Mouse (Mus musculus) kidney, adult 2 months (tissue): ENCODE data around the gene Vav3. TPM values are rescaled to one million over a fixed set of nuclear protein-coding genes. Genes with fewer than 3 reads are reported as not detected.

Experiments used
- DNase-seq: peaks from one replicate; pipeline ENCODE4 v3.0.0; 2021
- H3K27ac ChIP-seq: fragments of 200-500 bp; 2 replicates; pipeline ENCODE4 v1.5.1; 2012; ENCODE audit warnings: low read depth, low read length, control low read depth, inconsistent platforms; ENCODE audit not compliant: insufficient read depth
- H3K27me3 ChIP-seq: fragments of 200-500 bp; replicated peaks from 2 replicates; pipeline ENCODE4 v1.6.1; 2012; ENCODE audit warnings: mild to moderate bottlenecking, moderate library complexity, low read length, inconsistent platforms; ENCODE audit not compliant: control insufficient read depth, insufficient read depth
- H3K36me3 ChIP-seq: fragments of 200-500 bp; 2 replicates; pipeline ENCODE4 v1.6.1; 2012; ENCODE audit warnings: mild to moderate bottlenecking, moderate library complexity, low read length, inconsistent platforms; ENCODE audit not compliant: control insufficient read depth, insufficient read depth
- H3K4me1 ChIP-seq: fragments of 200-500 bp; 2 replicates; pipeline ENCODE4 v1.6.1; 2011; ENCODE audit warnings: low read length; ENCODE audit not compliant: control insufficient read depth, insufficient read depth
- H3K4me3 ChIP-seq: fragments of 200-500 bp; 2 replicates; pipeline ENCODE4 v1.5.1; 2011; ENCODE audit warnings: mild to moderate bottlenecking, low read depth, low read length, control low read depth; ENCODE audit not compliant: insufficient read depth
- CTCF ChIP-seq: fragments of 200-500 bp; conservative IDR thresholded peaks from 2 replicates; pipeline ENCODE4 v1.5.1; 2011; ENCODE audit warnings: low read depth, mild to moderate bottlenecking, control low read depth, low read length, moderate library complexity, mixed read lengths; ENCODE audit not compliant: insufficient read depth, insufficient read length
- POLR2A ChIP-seq: fragments of 200-500 bp; IDR thresholded peaks from one replicate; pipeline ENCODE4 v1.6.1; 2011; ENCODE audit warnings: low read depth, low read length, control low read depth
- WGBS: fragments of 180-500 bp; shearing (Covaris S2); methylation state at CpG from one replicate; pipeline ENCODE4 v1.1.7; 2018; 5-methylcytosine and 5-hydroxymethylcytosine counted together
- polyA plus RNA-seq: library from polyadenylated mRNA; depleted of rRNA; stranded (reverse); fragments of >200 nt; gene quantifications from 2 replicates; pipeline ENCODE4 v1.2.3, GENCODE M21; 2012

Vav3 gene
- polyA plus RNA-seq, 1 experiment: 6.8 TPM

GRCm38 (mm10) chr3:109683608-109684295, 343.3 kb downstream of the Vav3 start:
- Histone ChIP-seq H3K4me3 (no peak overlapping the region), H3K27ac (no peak overlapping the region), H3K4me1 (no peaks in the 10 kb centered on the region), H3K27me3 (no peaks in the 10 kb centered on the region), H3K36me3 (no peaks in the 10 kb centered on the region)
- TF ChIP-seq CTCF: no peak
- TF ChIP-seq POLR2A: no peak
- 77% methylated on average over 5 of the region's 5 CpGs for WGBS
- no peak for DNase-seq

- TF ChIP-seq CTCF (no peak), POLR2A (no peak)
- no peak overlapping the region for H3K4me3 ChIP-seq
- H3K4me1 ChIP-seq: no peaks in the 10 kb centered on the region; the same call in 1 of the 2 replicates
- H3K36me3 ChIP-seq: no peaks in the 10 kb centered on the region
- WGBS: 64% methylated on average over 2 of the region's 2 CpGs
- DNase-seq: no peak
- no peak overlapping the region for H3K27ac ChIP-seq
- H3K27me3 ChIP-seq: no peaks in the 10 kb centered on the region
Observed at GRCm38 (mm10) chr3:109690566-109690965, 350.1 kb downstream of the Vav3 start.

- 89% methylated on average over 3 of the region's 3 CpGs for WGBS
- H3K27me3 ChIP-seq: no peaks in the 10 kb centered on the region
Observed at GRCm38 (mm10) chr3:109692613-109693012, 352.2 kb downstream of the Vav3 start.

GRCm38 (mm10) chr3:109701301-109701700, 360.8 kb downstream of the Vav3 start:
- Histone ChIP-seq H3K4me3 (no peak overlapping the region), H3K4me1 (no peaks in the 10 kb centered on the region), H3K36me3 (no peaks in the 10 kb centered on the region), H3K27ac (no peak overlapping the region), H3K27me3 (no peaks in the 10 kb centered on the region)
- DNase-seq: peak; percentile 66
- no peak for TF ChIP-seq POLR2A
- TF ChIP-seq CTCF: no peak
- WGBS: 50% methylated on average over 1 of the region's 1 CpGs

More at GRCm38 (mm10) chr3:109692613-109693012, 352.2 kb downstream of the Vav3 start:
- no peak for DNase-seq
- TF ChIP-seq CTCF: no peak
- no peak for TF ChIP-seq POLR2A
- Histone ChIP-seq H3K4me1 (no peaks in the 10 kb centered on the region; the same call in 1 of the 2 replicates), H3K36me3 (no peaks in the 10 kb centered on the region), H3K27ac (no peak overlapping the region), H3K4me3 (no peak overlapping the region)

GRCm38 (mm10) chr3:109707786-109708460, 367.5 kb downstream of the Vav3 start:
- H3K4me3 ChIP-seq: no peak overlapping the region
- H3K4me1 ChIP-seq: no peaks in the 10 kb centered on the region
- 87% methylated on average over 2 of the region's 2 CpGs for WGBS
- no peaks in the 10 kb centered on the region for H3K36me3 ChIP-seq
- DNase-seq: no peak
- TF ChIP-seq POLR2A: no peak
- no peak for TF ChIP-seq CTCF
- H3K27me3 ChIP-seq: no peaks in the 10 kb centered on the region
- no peak overlapping the region for H3K27ac ChIP-seq

GRCm38 (mm10) chr3:109711751-109712150, 371.3 kb downstream of the Vav3 start:
- H3K4me1 ChIP-seq: no peaks in the 10 kb centered on the region
- TF ChIP-seq CTCF (no peak), POLR2A (no peak)
- WGBS: 87% methylated on average over 7 of the region's 7 CpGs
- no peak overlapping the region for H3K27ac ChIP-seq
- no peaks in the 10 kb centered on the region for H3K27me3 ChIP-seq
- no peak overlapping the region for H3K4me3 ChIP-seq
- DNase-seq: no peak
- H3K36me3 ChIP-seq: no peaks in the 10 kb centered on the region

GRCm38 (mm10) chr3:109714476-109714875, 374.0 kb downstream of the Vav3 start:
- H3K36me3 ChIP-seq: no peaks in the 10 kb centered on the region
- no peaks in the 10 kb centered on the region for H3K27me3 ChIP-seq
- no peaks in the 10 kb centered on the region for H3K4me1 ChIP-seq
- H3K27ac ChIP-seq: no peak overlapping the region
- no peak for TF ChIP-seq CTCF
- DNase-seq: no peak
- H3K4me3 ChIP-seq: no peak overlapping the region
